Mouse (Mus musculus) kidney, embryonic 16.5 days (tissue): Measurements from ENCODE around the gene Zbtb43. TPM values are rescaled to one million over a fixed set of nuclear protein-coding genes. Genes with fewer than 3 reads are reported as not detected.
A peak's percentile ranks its signal among the peaks of the same experiment; 100 is the strongest.

Experiments used
- ATAC-seq: fragments of 200-750 bp; cut with Nextera tagmentation; 2 replicates; pipeline ENCODE4 v1.8.0; 2017; ENCODE audit warnings: moderate TSS enrichment; ENCODE audit not compliant: low FRiP score, low TSS enrichment
- H3K27ac ChIP-seq: fragments of 300-500 bp; sonication (generic); 2 replicates; pipeline ENCODE4 v1.5.1; 2014; ENCODE audit warnings: low read length
- H3K27me3 ChIP-seq: fragments of 300-500 bp; sonication (generic); 2 replicates; pipeline ENCODE4 v1.6.1; 2014; ENCODE audit warnings: low read length, control low read depth, mixed read lengths; ENCODE audit not compliant: insufficient read depth
- H3K36me3 ChIP-seq: fragments of 300-500 bp; sonication (generic); 2 replicates; pipeline ENCODE4 v1.6.1; 2014; ENCODE audit warnings: low read length, control low read depth, mixed read lengths; ENCODE audit not compliant: insufficient read depth
- H3K4me1 ChIP-seq: fragments of 300-500 bp; sonication (generic); 2 replicates; pipeline ENCODE4 v1.6.1; 2014; ENCODE audit warnings: low read length, control low read depth, mixed read lengths; ENCODE audit not compliant: insufficient read depth
- H3K4me2 ChIP-seq: fragments of 300-500 bp; sonication (generic); replicated peaks from 2 replicates; pipeline ENCODE4 v1.6.1; 2014; ENCODE audit warnings: low read depth, low read length
- H3K4me3 ChIP-seq: fragments of 300-500 bp; sonication (generic); 2 replicates; pipeline ENCODE4 v1.5.1; 2014; ENCODE audit warnings: mild to moderate bottlenecking, low read length
- H3K9ac ChIP-seq: fragments of 300-500 bp; sonication (generic); replicated peaks from 2 replicates; pipeline ENCODE4 v1.6.1; 2014; ENCODE audit warnings: low read length
- H3K9me3 ChIP-seq: fragments of 300-500 bp; sonication (generic); 2 replicates; pipeline ENCODE4 v1.6.1; 2016; ENCODE audit warnings: low read length, control low read depth
- WGBS: fragments of 180-500 bp; shearing (Covaris S2); extraction: QIAGEN DNeasy Blood & Tissue Kit; methylation state at CpG from one replicate; pipeline ENCODE4 v1.1.7; 2014; 5-methylcytosine and 5-hydroxymethylcytosine counted together
- polyA plus RNA-seq: library from polyadenylated mRNA; unstranded; fragments of >200 nt; fragmentation: Nextera tagmentation; extraction: Ambion mirVana; gene quantifications from 2 replicates; pipeline ENCODE4 v1.2.1, GENCODE M21; 2015

The Zbtb43 gene
- polyA plus RNA-seq, 1 experiment from 2014 or later, result 17.7 TPM

DNA sequence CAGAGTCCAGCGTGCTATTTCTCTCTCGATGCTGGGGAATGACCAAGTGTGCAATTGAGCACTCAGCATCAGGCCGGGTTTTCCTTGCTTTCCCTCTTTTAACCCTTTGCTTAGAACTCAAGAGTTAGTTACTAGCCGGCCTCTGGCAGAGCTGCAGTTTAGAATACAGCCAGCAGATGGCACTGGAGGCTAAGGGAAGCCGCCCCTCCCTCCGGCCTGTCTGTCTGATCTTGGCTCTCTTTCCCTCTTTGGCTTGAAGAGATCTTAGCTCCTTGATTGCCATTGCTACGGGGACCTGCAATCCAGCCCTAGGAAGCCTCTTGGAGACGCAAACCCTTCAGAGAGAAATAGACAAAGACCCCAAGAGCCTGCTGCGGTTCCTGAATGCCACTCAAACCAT, 18.5 kb upstream of the Zbtb43 start:
- Histone ChIP-seq H3K4me2 (no peak overlapping the region), H3K9me3 (no peaks in the 10 kb centered on the region), H3K4me3 (no peak overlapping the region), H3K4me1 (no peaks in the 10 kb centered on the region), H3K27me3 (no peaks in the 10 kb centered on the region; the same call in 1 of the 2 replicates), H3K36me3 (no peaks in the 10 kb centered on the region), H3K27ac (no peak overlapping the region), H3K9ac (no peak overlapping the region)
- ATAC-seq, result no peak
- WGBS, result 3% methylated on average over 9 of the region's 9 CpGs

DNA sequence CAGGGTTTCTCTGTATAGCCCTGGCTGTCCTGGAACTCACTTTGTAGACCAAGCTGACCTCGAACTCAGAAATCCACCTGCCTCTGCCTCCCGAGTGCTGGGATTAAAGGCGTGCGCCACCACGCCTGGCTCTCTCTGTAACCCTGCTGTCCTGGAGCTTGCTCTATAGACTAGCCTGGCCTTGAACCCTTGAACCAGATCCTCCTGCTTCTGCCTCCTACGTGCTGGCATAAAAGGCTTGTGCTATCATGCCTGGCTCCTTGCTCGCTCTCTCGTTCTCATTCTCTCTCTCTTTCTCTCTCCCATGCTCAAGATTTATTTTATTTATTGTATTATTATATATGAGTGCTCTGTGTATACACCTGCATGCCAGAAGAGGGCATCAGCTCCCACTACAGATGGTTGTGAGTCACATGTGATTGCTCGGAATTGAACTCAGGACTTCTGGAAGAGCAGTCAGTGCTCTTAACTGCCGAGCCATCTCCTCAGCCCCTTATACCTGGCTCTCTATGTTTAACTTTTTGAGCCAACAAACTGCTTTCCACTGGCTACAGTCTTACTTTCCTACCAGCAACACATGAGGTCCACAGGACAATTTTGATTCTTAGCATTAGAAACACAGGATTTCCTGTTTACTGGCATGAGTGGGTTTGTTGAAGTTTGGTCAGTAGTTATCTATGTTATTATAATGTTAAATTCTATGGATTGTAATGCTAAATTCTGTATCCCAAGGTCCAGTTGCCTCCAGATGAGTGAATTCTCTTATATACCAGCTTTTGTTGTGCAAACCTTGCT, 9.8 kb upstream of the Zbtb43 start:
- Histone ChIP-seq H3K4me2 (no peak overlapping the region), H3K4me3 (no peak overlapping the region), H3K36me3 (no peaks in the 10 kb centered on the region), H3K27ac (no peak overlapping the region), H3K9me3 (no peaks in the 10 kb centered on the region), H3K4me1 (no peaks in the 10 kb centered on the region), H3K27me3 (no peaks in the 10 kb centered on the region), H3K9ac (no peak overlapping the region)
- WGBS, result 91% methylated on average over 10 of the region's 10 CpGs
- no peak for ATAC-seq

DNA sequence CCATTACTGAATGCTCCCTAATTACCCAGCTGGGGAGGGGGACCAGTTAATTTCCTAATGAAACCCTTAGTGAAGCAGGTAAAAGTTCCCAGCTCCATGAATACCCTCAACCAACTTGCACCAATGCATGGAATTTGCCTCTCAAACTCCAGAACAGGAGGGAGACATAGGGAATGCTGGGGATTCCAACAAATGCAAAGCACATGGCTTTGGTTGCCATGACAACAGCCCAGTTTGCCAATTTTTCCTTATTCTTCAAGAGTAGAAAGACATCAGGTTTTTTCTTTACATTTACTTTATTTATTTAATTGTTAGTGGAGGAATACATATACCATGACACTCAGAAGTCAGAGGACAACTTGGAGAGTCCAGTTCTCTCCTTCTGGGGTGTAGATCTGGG, 7.6 kb upstream of the Zbtb43 start:
- Histone ChIP-seq H3K9ac (no peak overlapping the region), H3K27ac (no peak overlapping the region), H3K4me1 (no peaks in the 10 kb centered on the region), H3K27me3 (no peaks in the 10 kb centered on the region), H3K4me3 (no peak overlapping the region), H3K36me3 (no peaks in the 10 kb centered on the region), H3K4me2 (no peak overlapping the region), H3K9me3 (peaks cover 5% of the 10 kb centered on the region; the same call in 1 of the 2 replicates)
- no peak for ATAC-seq

DNA sequence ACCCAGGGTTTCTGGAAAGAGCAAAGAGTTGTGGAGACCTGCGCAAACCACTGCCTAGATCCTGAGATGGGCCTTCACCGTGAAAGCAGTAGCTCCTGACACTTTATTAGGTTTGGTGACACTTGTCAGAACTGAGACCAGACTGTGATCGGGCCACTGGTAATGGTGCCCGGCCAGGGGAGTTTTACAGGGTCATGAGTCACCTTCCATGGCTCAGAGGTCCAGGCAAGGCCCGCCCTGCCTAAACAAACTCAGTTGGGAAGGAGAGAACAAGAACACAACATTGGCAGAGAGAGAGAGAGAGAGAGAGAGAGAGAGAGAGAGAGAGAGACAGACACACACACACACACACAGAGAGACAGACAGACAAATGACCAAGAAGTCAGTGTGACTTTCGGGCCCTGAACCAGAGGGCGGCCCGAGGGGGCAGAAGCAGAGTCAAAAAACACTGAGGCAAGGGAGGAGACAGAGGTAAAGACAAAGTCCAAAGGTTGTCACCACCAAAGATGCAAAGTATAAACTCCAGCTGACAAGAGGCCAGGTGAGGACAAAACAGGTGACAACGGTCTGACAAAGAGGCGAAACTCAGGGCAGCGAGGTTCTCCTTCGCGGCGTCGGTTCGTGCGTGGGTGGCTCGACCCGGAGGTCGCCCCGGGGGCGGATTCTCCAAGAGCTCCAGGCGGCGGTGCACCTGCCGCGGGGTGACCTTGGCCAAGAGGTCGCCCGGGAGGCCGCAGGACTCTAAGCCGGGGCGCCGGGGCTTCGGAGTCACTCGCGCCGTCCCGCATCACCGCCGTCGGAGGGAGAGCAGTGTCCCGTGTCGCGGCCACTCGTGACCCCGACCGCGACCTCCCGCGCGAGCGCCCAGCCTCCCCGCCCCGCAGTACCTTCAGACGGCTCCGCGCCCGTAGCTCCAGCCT, 553 bp downstream of the Zbtb43 start:
- H3K9ac ChIP-seq, result peak overlapping the region; percentile 95
- peaks cover 22% of the 10 kb centered on the region for H3K4me1 ChIP-seq
- H3K27ac ChIP-seq, result peak overlapping the region; percentile 72
- ATAC-seq, result peak; percentile 73
- H3K4me3 ChIP-seq, result peak overlapping the region; percentile 78
- peaks cover 16% of the 10 kb centered on the region for H3K36me3 ChIP-seq
- WGBS, result 3% methylated on average over 50 of the region's 57 CpGs
- peaks cover 5% of the 10 kb centered on the region; the same call in 1 of the 2 replicates for H3K9me3 ChIP-seq
- H3K27me3 ChIP-seq, result no peaks in the 10 kb centered on the region
- peak overlapping the region; percentile 57 for H3K4me2 ChIP-seq

DNA sequence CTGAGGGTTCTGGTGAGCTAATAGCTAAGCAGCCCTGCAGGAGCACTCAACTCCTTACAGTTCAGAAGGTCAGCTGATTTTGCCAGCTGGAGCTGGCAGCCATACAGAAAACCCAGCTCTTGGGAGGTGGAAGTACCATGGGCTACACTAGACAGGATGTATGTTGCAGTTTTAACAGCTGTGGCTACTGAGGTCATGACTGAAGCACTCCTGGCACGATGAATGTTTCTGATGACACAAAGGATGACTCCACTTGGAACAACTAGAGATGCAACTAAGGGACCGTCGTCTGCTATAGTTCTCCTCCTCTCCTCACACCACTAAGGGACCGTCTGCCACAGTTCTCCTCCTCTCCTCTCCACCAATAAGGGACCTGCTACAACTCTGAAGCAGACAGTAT, 2.4 kb downstream of the Zbtb43 start:
- H3K4me2 ChIP-seq, result no peak overlapping the region
- no peak overlapping the region for H3K27ac ChIP-seq
- ATAC-seq, result no peak
- peaks cover 22% of the 10 kb centered on the region for H3K4me1 ChIP-seq
- WGBS, result 69% methylated on average over 4 of the region's 4 CpGs
- H3K4me3 ChIP-seq, result no peak overlapping the region
- no peaks in the 10 kb centered on the region for H3K27me3 ChIP-seq
- peaks cover 27% of the 10 kb centered on the region for H3K36me3 ChIP-seq
- no peak overlapping the region for H3K9ac ChIP-seq
- H3K9me3 ChIP-seq, result no peaks in the 10 kb centered on the region

DNA sequence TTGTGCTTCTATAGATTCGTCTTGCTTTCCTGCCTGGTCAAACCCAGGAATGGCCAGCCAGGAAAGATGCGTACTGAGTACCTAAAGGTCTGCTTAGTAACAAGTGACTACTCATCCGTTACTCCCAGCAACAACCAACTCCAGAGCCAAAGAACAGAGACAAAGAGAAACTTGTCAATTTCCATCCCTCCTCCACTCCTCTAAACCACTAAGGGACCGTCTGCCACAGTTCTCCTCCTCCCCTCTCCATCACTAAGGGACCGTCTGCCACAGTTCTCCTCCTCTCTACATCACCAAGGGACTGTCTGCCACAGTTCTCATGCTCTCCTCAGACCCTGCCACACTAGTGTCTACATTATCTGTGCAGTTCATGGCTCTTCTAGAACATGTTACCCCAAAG, 3.1 kb downstream of the Zbtb43 start:
- H3K9ac ChIP-seq, result no peak overlapping the region
- no peaks in the 10 kb centered on the region for H3K9me3 ChIP-seq
- no peak for ATAC-seq
- H3K4me3 ChIP-seq, result no peak overlapping the region
- H3K4me1 ChIP-seq, result peaks cover 22% of the 10 kb centered on the region
- H3K27me3 ChIP-seq, result no peaks in the 10 kb centered on the region
- WGBS, result 67% methylated on average over 5 of the region's 5 CpGs
- H3K36me3 ChIP-seq, result peaks cover 32% of the 10 kb centered on the region
- no peak overlapping the region for H3K4me2 ChIP-seq
- no peak overlapping the region for H3K27ac ChIP-seq

DNA sequence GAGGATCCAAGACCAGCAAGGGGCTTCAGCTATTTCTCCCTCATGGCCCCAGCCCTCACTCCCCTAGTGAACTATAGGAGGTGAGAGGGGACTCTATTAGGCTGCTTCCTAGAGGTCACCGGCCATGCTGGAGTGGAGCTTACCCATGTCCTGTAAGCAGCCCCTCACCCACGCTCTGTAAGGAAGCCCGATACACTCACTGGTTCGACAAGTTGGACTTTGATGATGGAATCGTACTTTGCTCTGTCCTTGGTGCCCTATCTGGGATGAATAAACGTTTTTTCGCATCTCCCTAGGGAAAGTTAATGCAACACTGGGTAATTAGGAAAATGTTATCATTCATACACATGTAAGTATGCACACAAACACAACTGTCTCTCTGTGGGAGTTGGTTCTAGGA, 6.3 kb downstream of the Zbtb43 start:
- H3K9me3 ChIP-seq, result no peaks in the 10 kb centered on the region
- no peak overlapping the region for H3K9ac ChIP-seq
- H3K4me1 ChIP-seq, result peaks cover 17% of the 10 kb centered on the region
- no peak overlapping the region for H3K4me3 ChIP-seq
- ATAC-seq, result no peak
- no peak overlapping the region for H3K4me2 ChIP-seq
- WGBS, result 88% methylated on average over 7 of the region's 7 CpGs
- H3K36me3 ChIP-seq, result peaks cover 41% of the 10 kb centered on the region
- H3K27me3 ChIP-seq, result no peaks in the 10 kb centered on the region
- no peak overlapping the region for H3K27ac ChIP-seq

DNA sequence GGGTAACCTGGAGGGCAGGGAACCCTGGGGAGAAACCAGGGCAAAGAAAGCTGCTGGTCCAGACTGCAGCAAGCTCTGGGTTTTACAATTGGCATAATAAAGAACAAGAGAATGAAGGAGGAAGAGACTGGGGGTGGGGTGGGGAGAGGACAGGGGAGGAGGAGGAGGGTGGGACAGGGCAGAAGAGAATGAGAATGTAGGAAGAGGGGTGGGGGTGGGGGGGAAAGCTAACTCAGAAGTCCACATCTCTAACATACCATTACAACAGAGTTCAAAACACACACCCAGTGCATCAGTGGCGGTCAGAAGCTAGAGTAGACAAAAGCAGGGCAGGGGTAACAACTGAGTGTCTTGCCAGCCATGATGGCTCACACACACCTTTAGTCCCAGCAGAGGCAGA, 7.3 kb downstream of the Zbtb43 start:
- no peak for ATAC-seq
- no peak overlapping the region for H3K9ac ChIP-seq
- WGBS, result 87% methylated on average over 1 of the region's 1 CpGs
- no peaks in the 10 kb centered on the region for H3K9me3 ChIP-seq
- H3K36me3 ChIP-seq, result peaks cover 41% of the 10 kb centered on the region
- H3K27ac ChIP-seq, result no peak overlapping the region
- no peak overlapping the region for H3K4me3 ChIP-seq
- no peak overlapping the region for H3K4me2 ChIP-seq
- H3K27me3 ChIP-seq, result no peaks in the 10 kb centered on the region
- H3K4me1 ChIP-seq, result peaks cover 9% of the 10 kb centered on the region

DNA sequence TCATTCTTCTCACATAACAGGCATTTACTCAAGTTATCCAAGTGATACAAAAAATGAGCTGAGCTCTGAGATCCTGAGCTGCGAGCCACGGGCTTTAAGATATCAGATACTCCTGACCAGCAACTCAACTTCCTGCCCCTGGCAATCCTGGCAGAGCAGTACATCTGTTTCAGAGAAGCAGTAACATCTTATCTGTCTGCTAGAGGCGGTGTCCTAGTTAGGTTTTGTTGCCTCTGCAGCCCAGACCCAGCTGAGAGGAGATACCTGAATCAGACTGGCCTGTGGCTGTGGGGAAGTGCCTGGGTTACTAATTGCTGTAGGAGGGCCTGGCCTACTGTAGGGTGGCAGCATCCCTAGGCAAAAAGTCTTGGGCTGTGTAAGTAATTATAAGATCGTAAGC, 8.7 kb downstream of the Zbtb43 start:
- WGBS, result 73% methylated on average over 4 of the region's 4 CpGs
- no peak for ATAC-seq
- no peaks in the 10 kb centered on the region for H3K27me3 ChIP-seq
- H3K4me1 ChIP-seq, result no peaks in the 10 kb centered on the region
- H3K9ac ChIP-seq, result no peak overlapping the region
- no peaks in the 10 kb centered on the region for H3K9me3 ChIP-seq
- H3K36me3 ChIP-seq, result peaks cover 41% of the 10 kb centered on the region
- H3K4me3 ChIP-seq, result no peak overlapping the region
- no peak overlapping the region for H3K4me2 ChIP-seq
- H3K27ac ChIP-seq, result no peak overlapping the region

DNA sequence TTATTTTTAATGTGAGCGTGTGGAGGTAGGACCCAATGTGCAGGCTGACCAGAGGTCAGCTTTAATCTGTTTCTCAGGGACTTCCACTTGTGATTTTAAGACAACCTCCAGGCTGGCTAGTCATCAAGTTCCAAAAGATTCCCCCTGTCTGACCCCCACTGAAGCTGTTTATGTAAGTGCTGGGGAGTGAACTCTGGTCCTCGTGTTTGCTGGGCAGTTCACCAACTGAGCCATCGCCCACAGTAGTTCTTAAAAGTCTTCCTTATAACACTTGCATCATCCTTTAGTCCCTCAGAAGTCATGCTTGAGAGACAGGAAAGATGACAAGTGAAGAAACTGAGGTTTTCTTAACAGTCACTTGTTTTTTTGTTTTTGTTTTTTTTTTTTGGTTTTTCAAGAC, 11.7 kb downstream of the Zbtb43 start:
- no peaks in the 10 kb centered on the region for H3K4me1 ChIP-seq
- no peak for ATAC-seq
- 58% methylated on average over 3 of the region's 3 CpGs for WGBS
- H3K27ac ChIP-seq, result no peak overlapping the region
- no peak overlapping the region for H3K4me2 ChIP-seq
- no peaks in the 10 kb centered on the region for H3K9me3 ChIP-seq
- H3K36me3 ChIP-seq, result peaks cover 35% of the 10 kb centered on the region
- no peaks in the 10 kb centered on the region for H3K27me3 ChIP-seq
- no peak overlapping the region for H3K4me3 ChIP-seq
- H3K9ac ChIP-seq, result no peak overlapping the region
